Mouse (Mus musculus): ENCODE results near the gene Hoxb8.

- TF ChIP-seq CTCF (IDR thresholded peaks at IDR 0.05; ENCODE audit: extremely low read depth, insufficient read depth, low read length) (no peak), POLR2A (IDR thresholded peaks at IDR 0.05; ENCODE audit: extremely low read depth, insufficient read depth, low read length) (no peak)
Measured at GRCm38 (mm10) chr11:96271541-96272011, 10.1 kb upstream of the Hoxb8 start.

Data from cortical plate, adult 2 months (tissue).